Mouse (Mus musculus) embryonic fibroblast, embryonic 13.5 days (primary cell): ENCODE measurements around the gene Cchcr1.

Experiments
- CTCF ChIP-seq: IDR thresholded peaks from 2 replicates; pipeline ENCODE4 v1.5.1; 2011; ENCODE audit warnings: mild to moderate bottlenecking, control low read depth, low read length, moderate library complexity, borderline replicate concordance; ENCODE audit not compliant: insufficient read depth
- POLR2A ChIP-seq: IDR thresholded peaks from 2 replicates; pipeline ENCODE4 v1.6.1; 2011; ENCODE audit warnings: low read depth, mild to moderate bottlenecking, control low read depth, low read length, moderate library complexity

DNA sequence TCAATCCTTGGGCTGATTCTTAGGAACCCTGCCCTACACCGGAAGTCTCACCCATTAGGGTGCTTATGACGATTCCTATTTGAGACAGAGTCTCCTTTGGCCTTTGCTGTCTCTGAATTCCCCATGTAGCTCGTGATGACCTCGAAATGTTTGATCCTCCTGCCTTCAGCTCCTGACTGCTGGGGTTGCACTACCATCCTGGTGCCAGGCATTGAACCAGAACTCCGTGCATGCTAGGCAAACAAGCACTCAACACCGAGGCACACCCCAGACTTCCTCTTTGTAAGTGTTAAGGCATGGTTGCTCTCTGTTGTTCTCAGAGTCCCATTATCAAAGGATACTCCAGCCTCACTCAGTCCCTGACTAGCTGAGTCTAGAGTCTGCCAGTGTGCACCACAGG lies 27.1 kb downstream of the Cchcr1 start:
- TF ChIP-seq POLR2A (no peak), CTCF (no peak)
